Mouse (Mus musculus) mouse trophoblast stem cell (cell line): ENCODE results near the gene Coq7.

Experiments used
- in situ Hi-C, 2 experiments: fragments of 300-500 bp; cut with MseI, MboI; formaldehyde crosslinking; loops; 2 replicates in 1 of 2; 3 replicates in 1 of 2; pipeline ENCODE4 v1.15.1; 2025

Coq7 gene

DNA sequence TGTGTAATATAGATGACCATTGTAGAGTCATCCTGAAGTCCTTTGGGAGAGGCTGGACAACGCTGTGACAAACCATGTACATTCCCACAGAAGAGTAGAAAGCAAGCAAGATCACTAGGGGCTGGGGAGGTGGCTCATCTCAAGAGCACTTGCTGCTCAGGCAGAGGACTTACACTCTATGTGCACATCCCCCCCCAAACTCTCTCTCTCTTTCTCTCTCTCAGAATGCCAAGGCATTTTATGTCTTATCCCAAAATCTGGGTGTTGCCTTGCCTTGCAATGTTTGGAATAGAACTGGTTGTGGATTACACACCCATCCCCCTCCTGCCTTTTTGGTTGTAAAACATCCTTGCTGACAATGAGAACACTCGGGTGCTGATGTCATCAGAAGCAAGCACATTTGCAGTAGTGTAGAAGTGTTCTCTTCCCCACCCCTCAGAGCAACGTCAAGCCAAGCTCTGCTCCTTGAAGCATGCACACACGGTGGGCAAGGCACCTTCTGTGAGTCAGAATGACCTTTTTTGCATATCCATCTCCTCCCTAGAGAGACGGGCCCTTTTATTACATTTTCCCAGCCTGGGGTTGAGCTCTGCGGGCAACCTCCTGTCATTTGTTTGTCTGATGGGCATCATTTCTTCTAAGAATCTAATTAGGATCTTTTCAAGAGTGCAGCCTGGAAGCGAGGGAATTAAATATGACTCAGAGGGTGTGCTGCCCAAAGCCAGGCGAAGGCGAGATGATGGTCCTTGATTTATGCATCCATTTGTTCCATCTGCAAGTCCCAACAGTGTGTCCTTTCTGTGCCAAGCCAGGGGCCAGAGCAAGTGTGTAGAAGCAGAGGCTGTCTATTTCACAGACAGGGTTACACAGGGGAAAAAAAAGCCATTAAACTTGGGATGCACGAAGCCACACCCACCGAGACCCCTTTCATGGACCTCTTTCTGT lies 70.1 kb downstream of the Coq7 start:
- in situ Hi-C loops = no loop called here

DNA sequence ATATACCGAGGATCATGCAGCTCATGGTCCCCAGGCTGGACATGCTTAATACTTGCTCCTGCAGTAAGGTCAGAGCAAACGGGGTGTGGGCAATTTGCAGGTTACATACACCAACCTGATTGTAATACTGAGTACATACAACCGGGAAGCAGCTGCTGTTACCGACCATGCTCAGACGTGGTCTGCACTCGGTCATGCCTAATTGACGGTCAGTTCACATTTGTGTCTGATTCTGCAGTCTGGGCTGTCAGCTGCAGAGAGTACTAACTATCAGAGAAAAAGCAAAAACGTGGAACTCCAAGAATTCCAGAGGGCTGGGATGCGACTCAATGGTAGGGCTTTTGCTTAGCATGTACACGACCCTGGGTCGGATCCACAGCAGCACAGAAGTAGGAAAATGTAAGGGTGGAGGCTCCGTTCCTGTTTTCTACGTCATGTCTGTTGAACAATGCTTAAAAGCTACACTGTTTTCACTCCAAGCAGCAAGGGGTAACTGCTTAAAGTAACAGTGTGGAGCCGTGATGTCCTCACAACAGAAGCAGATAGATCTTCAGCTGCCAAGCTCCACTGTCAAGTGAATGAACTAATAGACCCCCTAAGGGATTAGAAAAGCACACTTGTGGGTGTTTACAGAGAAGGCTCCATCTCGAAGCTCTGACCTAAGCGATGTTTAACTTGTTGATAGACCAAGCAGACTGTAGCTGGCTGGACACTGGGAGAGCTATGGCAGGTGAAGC lies 71.6 kb downstream of the Coq7 start:
- in situ Hi-C loops = no loop called here
